Mouse (Mus musculus) MEL (cell line): ENCODE measurements at regions not wholly inside any gene's neighbourhood (a gene's known extent, or its start where the extent isn't known, plus 50 kb on each side); places are given as distances from the start of the nearest gene placed in this dataset.

ENCODE experiments used
- CHD2 ChIP-seq: IDR thresholded peaks from 2 replicates; pipeline ENCODE4 v1.6.1; 2011; ENCODE audit warnings: low read length, improper control_type of control experiment
- CTCF ChIP-seq, 3 experiments: IDR thresholded peaks in 2 of 3; conservative IDR thresholded peaks in 1 of 3; 2 replicates each; pipeline ENCODE4 v1.5.1; 2011 to 2012; ENCODE audit warnings: low read length in 3 of 3, low read depth in 2 of 3, mild to moderate bottlenecking in 2 of 3, improper control_type of control experiment in 1 of 3, inconsistent platforms in 1 of 3, mixed read lengths in 1 of 3, moderate library complexity in 1 of 3; ENCODE audit not compliant: control insufficient read depth in 1 of 3, insufficient read depth in 1 of 3, poor library complexity in 1 of 3, severe bottlenecking in 1 of 3
- ELF1 ChIP-seq: IDR thresholded peaks from 2 replicates; pipeline ENCODE4 v1.6.1; 2014; ENCODE audit warnings: low read depth, mild to moderate bottlenecking, inconsistent platforms, low read length, improper control_type of control experiment, moderate library complexity
- EP300 ChIP-seq, 2 experiments: IDR thresholded peaks; 2 replicates each; pipeline ENCODE4 v1.6.1; 2011; ENCODE audit warnings: improper control_type of control experiment in 2 of 2, low read length in 2 of 2, low read depth in 1 of 2, mild to moderate bottlenecking in 1 of 2
- HCFC1 ChIP-seq: IDR thresholded peaks from 2 replicates; pipeline ENCODE4 v1.6.1; 2012; ENCODE audit warnings: low read depth, mild to moderate bottlenecking, inconsistent platforms, low read length, improper control_type of control experiment, moderate library complexity
- NRF1 ChIP-seq: IDR thresholded peaks from 2 replicates; pipeline ENCODE4 v1.6.1; 2014; ENCODE audit warnings: low read depth, mild to moderate bottlenecking, inconsistent platforms, low read length, improper control_type of control experiment, moderate library complexity; ENCODE audit not compliant: poor library complexity, insufficient read depth, severe bottlenecking
- POLR2A ChIP-seq, 2 experiments: IDR thresholded peaks; 2 replicates each; pipeline ENCODE4 v1.6.1; 2011 to 2012; ENCODE audit warnings: low read length in 2 of 2, mild to moderate bottlenecking in 2 of 2, control low read depth in 1 of 2, improper control_type of control experiment in 1 of 2, low read depth in 1 of 2, moderate library complexity in 1 of 2; ENCODE audit not compliant: control insufficient read depth in 1 of 2, insufficient read depth in 1 of 2, poor library complexity in 1 of 2
- RAD21 ChIP-seq: IDR thresholded peaks from 2 replicates; pipeline ENCODE4 v1.6.1; 2011; ENCODE audit warnings: mild to moderate bottlenecking, low read depth, low read length, improper control_type of control experiment
- TBP ChIP-seq: IDR thresholded peaks from 2 replicates; pipeline ENCODE4 v1.8.0; 2011; ENCODE audit warnings: low read depth, low read length, improper control_type of control experiment
- ZNF384 ChIP-seq: IDR thresholded peaks from 2 replicates; pipeline ENCODE4 v1.6.1; 2012; ENCODE audit warnings: low read depth, mild to moderate bottlenecking, inconsistent platforms, low read length, improper control_type of control experiment

DNA sequence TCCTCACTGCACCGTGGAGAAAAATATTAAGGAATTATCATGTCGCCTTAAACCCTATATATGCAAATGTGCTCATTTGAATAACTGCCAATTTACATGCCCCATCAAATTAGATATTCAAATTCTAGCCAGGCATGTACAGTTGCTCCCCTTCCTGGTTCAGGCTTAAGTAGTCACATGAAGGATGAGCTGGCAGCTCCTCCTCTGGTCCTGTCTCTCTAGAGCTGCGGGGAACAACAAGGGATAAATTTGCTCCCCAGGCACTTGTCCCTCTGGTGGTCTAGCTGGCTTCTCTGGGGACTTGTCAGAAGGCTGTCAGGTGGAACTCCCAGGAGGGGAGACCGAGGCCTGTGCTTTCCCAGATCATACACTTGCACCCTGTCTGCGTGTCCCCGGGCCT is 221.8 kb downstream of the Tle3 start:
- no peak for TF ChIP-seq ZNF384
- no peak for TF ChIP-seq CTCF (IDR thresholded peaks at IDR 0.05 in 2 of 3, conservative IDR thresholded peaks at IDR 0.05 in 1 of 3; ENCODE audit: control insufficient read depth in 1 of 3, insufficient read depth in 1 of 3, low read depth in 2 of 3, low read length in 3 of 3, poor library complexity in 1 of 3, severe bottlenecking in 1 of 3)
- no peak for TF ChIP-seq CHD2
- TF ChIP-seq RAD21 = no peak
- TF ChIP-seq NRF1 = no peak
- no peak for TF ChIP-seq EP300 (IDR thresholded peaks at IDR 0.05; ENCODE audit: low read depth in 1 of 2, low read length in 2 of 2)
- TF ChIP-seq HCFC1 = no peak
- TF ChIP-seq ELF1 = no peak
- no peak for TF ChIP-seq TBP
- TF ChIP-seq POLR2A (IDR thresholded peaks at IDR 0.05; ENCODE audit: control insufficient read depth in 1 of 2, insufficient read depth in 1 of 2, low read depth in 1 of 2, low read length in 2 of 2, poor library complexity in 1 of 2) = no peak
